Mouse (Mus musculus): ENCODE measurements around the gene Urah. TPM values are rescaled to one million over a fixed set of nuclear protein-coding genes. Genes with fewer than 3 reads are reported as not detected.

Urah gene
- polyA plus RNA-seq (2017; shearing (Covaris generic)): not detected

DNA sequence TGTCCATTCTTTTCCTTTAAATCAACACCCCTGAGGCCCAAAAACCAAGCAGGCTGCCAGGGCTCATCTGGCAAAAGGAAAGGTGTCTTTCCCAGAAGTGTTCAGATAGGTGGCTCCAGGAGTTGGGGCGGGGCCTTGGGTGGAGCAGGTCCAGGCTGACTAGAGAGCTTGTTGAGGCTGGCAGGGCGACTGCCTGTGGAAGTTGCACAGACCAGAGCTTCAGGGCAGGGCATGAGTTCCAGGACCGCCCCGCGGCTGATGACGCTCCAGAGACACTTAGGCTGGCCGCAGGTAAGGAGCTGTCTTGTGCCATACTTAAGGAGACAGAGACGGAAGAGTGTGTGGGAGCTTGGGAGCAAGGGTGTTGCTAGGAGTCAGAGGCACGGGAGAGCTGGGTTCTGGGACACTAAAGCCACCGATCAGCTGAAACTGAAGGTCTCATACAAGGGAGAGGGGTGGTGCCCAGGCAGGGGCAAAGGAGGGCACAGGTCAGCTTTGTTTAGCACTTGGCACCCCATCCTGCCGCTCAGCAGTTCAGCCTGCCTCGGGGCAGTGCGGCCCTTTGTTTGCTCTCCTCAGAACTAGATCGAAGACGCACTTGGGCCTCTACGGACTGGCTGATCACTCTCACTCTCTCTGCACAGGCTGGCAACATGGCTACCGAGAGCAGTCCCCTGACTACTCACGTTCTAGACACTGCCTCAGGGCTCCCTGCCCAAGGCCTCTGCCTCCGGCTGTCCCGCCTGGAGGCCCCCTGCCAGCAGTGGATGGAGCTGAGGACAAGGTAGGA, at the start of gene Urah:
TSS of gene Urah (plus strand) at position 51 of the 790 bp plus-strand sequence.
- ATAC-seq: no peak

DNA sequence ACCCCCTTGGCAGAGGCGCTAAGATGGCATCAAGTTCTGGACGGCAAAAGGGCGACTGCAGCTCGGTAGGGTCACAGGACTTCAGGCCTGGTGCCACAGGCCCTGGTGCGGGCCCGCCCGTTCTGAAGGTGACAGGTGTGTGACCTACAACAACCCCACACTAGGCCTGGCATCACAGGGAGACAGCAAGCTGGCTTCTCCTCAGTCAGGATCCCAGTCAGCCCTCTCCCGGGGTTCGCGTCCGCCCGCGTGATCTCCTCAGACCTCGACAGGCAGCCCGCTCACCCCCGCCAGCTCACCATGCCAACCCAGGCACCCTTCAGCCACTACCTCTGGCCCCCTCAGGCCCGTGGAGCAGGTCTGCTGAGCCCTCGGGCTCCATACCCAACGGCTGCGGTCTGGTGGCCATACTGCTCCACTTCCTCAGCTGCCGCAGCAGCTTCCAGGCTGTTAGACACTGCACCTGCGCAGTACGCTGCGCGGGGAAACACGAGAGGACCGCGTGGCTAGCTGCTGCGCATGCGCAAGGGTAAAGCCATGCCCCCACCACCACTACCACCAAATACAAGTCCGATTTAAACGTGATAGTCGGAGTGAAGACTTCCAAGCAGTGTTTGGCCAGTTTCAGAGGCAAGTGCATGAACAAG, 47.3 kb upstream of the Urah start, which contains the start of gene Syce1:
TSS of gene Syce1 (minus strand) at position 447 of the 647 bp plus-strand sequence.
- ATAC-seq: no peak

DNA sequence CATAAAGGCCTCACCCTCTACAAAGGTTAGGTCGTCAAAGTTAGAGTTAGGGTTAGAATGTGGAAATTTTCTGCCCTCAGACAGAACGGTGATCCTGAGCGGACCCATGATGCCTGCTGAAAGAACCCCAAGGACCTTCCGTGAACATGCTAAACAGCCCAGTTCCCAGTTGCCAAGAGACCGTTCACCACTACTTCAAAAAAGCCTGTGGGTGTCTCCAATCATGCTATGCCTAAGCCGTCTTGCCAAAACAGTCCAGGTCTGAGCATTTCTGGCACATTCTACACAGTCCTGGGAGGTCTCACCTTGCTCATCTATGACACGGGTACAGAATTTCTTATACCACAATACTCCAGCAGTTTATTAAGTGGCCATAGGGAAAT, 46.8 kb upstream of the Urah start:
- no peak for ATAC-seq

DNA sequence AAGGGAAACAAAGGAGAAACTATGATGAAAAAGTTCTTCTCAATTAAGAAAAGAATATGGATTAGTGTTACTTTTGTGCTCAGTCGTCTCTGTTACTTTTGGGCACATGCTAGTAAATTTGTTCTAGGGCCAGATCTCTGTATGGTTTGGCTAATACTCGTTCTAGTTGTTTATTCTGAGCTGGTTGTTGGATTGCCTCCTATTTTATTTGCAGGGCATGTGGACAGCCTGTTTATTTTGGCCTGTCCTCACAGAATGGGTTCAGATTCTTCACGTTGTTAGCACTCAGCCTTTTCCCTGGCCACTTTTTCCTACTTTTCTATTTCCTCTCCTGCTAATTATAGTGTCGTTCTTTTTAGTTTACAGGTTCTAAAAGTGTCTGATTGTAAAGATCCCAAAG, 41.3 kb upstream of the Urah start:
- ATAC-seq: no peak

DNA sequence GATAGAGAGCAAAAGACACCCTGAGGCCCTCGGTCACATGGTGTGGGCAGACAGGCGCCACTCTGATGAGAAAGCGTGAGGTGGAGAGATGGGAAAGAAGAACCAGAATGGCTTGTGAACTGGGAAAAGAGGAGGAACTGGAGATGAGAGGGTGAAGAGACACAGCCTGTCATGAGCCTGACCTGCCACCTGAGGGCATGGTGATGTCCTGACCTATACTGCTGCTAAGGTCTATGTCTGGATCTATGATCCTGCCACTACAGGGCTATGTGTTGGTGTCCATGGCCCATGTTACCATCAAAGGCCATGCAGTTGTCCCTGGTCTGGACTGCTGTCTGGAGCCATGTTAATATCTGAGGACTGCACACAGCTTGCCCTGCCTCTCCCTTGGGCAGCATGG, 37.2 kb upstream of the Urah start:
- no peak for ATAC-seq

DNA sequence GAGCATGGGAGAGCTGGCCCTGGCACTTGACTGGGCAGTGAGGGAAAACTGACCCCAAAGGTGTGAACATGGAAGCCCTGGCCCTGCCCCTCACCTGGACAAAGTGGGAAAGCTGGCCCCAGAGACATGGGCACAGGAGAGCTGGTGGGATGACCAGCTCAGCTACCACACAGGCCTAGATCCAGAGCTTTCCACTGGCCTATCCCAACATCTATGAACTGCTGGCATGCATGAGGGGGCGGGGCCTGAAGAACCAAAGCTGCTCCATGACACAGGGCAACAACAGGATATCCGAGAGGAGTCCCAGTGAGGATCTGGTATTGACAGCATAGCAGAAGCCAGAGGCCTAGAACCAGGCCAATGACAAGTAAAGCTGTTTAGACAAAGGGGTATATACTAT, 36.6 kb upstream of the Urah start:
- no peak for ATAC-seq

DNA sequence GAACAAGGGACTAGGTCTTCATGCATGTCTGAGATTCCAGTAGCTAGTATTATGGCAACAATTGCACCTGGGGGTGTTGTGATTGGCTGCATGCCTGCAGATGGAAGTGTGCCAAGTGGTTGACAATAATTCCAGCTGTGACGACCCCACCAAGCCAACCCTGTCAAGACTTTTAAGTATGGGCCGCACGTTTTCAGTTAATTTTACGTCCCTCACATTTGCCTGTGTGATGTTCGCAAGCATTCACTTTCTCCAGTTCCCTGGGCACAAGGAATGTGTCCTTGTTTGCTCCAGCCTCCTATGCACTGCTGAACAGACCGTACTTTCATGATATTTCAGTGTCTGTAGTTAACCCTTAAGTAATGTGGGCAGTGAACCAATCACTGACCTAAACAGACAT, 32.2 kb upstream of the Urah start:
- no peak for ATAC-seq

DNA sequence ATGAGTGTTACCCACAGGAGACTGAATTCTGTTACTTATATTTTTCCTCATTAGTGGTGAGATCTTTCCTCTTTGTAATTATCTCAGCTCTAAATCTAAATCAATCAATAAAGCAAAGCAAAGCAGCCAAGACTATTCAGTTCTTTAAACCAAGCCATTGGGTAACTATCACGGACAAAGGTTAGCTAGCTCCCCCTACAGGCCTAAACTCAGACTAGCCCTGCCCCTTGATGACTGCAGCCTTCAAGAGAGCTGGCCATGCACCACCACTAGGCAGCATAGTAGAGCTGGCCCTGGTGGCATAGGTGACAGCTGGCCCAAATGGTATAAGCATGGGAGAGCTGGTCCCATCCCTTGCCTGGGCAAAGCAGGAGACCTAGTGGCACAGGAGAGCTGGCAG, 29.1 kb upstream of the Urah start:
- no peak for ATAC-seq

DNA sequence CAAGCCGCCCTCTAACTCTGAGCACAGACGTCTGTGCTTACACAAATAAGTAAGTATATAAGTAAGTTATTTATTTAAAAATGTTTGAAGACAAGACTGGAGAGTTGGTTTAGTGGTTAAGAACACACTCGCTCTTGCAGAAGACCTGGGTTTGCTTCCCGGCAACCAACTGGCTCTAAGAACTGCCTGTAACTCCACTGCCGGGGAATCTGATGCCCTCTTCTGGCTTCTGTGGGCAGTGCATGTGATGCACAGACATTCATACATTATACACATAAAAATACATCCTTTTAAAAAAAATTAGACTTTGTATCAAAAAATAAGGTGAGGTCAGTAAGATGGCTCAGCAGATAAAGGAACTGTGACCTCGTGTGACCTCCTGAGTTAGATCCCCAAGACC, 24.3 kb upstream of the Urah start:
- no peak for ATAC-seq

DNA sequence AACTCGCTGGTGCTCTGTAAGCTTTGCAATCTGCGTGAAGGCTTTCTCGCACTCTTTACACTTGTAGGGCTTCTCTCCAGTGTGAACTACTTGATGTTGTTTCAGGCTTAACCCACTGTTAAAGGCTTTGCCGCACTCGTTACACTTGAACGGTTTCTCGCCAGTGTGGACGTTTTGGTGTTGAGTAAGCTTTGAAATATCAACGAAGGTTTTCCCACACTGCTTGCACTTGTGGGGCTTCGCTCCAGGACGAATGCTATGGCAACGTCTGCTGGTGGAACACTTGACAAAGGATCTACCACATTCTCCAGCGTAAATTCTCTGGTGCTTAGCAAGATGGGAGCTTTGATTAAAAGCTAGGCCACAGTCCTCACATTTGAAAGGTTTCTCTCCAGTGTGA, 23.1 kb upstream of the Urah start:
- no peak for ATAC-seq

DNA sequence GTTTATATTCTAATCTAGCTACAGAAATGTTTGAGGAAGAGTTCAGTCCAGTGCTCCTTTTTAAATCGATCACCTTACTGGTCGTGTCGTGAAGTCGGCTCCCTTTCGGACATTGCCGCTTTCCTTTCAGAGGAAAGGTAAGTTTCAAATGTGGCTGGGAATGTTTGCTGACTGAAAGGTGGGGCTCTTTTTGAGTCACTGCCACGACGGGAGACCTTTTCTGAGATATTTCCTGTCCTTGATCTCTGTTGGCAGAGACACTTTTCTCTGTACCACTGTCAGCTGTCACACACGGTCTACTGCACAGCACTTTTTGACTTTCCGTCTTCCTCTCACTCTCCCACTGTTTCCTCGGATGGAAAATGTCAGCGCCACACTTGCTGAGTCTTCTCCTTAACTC, 22.0 kb upstream of the Urah start:
- ATAC-seq: no peak

DNA sequence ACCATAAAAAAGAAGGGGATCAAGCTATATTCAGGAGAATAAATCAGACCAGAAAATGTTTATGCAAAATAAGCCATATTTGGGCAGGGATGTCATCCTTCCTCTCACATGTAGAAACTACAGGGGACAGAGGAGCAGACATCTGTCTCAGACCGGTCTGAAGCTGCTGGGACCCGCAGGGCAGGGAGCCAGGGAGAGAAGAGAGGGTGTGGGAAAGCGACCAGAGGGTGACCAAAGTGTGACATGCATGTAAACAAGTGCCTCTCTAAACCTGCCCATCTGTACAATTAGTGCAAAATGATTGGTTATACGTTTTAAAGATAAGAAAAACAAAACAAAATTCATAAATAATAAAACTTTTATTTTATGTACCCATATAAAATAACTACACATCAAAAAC, 14.6 kb upstream of the Urah start:
- no peak for ATAC-seq

DNA sequence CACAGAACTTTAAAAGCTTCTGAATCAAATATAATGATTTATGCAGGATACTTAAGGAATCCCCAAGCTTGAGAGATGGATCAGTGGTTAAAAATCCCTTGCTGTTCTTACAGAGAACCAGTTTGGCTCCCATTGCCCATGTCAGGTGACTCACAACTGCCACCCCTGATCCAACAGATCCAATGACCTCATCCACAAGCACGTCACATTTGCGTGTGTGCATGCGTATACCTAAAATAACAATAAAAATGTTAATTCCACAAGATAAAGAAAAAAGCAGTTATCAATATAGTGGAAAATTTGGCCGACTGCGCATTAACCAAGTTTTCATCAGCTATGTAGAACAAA, 13.5 kb upstream of the Urah start:
- no peak for ATAC-seq

DNA sequence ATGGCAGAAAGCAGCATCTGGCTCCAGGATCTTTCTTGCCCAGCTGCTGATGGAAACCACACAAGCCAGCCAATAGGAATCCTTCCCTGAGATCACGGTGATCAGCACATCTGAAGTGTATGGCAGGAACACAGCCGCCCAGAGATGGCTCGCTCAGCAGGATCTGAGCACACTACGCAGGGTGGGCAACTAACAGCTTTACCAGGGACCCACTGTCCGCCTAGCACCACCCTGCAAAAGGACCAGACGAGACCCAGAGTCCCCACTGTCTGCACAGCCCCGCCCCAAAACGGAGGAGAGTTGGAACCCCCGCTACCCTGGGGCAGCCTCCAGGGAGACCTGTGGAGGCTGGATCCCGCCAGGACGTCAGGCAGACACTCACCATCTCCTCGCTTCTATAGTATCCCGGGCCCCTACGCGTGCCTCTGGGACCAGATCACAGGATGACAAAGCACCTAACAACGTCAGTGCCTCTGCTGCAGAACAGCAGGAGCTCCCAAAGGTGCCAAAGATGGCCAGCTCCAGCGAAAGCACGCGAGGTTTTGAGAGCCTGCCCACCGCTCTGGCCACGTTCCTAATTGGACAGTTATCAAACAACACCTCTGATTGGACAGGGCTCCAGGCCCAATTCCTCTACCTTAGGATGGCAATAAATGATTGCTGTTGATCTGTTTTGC, 13.0 kb upstream of the Urah start, which contains the start of gene Zfp941:
TSS of gene Zfp941 (minus strand) at position 526 of the 677 bp plus-strand sequence.
- no peak for ATAC-seq

DNA sequence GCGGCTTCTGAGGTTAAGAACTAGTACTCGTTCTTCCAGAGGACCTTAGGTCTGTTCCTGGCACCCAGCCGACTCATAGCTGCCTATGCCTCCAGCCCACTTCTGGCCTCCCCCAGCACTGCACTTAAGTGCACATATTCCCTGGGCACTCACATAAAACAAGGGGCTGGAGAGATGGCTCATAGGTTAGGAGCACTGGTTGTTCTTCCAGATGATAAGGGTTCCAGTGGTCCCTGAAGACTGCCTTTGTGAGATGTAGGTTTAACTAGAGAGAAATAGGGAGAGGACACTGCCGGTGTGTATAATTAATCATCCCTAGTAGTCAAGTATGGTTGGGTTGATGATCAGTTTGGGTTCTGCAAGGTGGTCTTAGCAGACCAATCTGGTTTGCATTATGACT, 12.1 kb upstream of the Urah start:
- no peak for ATAC-seq

DNA sequence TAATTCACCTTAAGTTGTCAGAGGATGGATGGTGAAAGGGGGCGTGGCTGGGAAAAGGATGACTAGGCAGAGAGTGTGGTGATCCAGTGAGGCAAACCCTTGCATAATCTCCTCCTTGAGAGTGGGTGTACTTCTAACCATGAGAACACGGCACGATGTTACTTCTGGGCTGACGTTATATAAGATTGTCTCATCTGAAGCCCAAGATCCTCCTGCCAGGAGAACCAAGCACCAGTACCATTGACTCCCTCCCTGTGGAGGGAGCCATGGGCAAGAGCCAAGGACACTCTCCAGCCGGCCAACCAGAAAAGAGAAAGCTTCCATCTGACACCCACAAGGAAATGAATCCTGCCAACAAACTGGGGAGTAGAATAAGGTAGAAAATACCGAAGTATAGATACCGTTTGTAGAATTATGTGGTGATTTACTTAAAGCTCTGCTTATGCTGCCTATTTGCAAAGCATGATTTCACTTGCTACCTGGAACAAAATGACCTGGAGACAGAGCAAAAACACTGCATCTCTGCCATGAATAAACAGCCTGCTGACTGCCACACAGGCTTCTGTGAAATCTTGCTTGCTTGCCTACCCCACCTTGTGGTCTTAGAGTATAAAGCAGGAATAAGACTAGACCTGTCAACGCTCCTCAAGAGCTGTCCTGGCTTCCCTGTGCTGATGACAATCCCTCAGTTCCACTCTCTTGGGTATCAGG, 6.5 kb upstream of the Urah start:
- no peak for ATAC-seq

DNA sequence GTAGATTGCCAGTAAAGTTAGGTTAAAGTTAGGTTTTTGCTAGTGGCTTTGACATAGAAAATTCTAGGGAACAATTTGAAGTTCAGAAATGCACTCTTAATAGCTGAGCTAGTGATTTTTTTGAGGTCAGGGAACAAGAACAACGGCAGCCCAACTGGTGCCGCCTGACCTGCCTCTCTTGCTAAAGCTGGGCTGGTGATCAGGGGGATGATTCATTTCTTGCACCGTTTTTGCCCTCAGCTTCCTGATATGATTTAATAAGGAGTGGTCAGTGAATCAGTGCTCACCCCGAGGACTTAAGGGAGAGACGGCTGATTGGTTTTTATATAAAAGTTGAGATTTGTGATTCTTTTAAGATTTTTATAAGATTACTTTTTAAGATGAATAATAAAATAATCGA, 3.4 kb upstream of the Urah start:
- no peak for ATAC-seq

DNA sequence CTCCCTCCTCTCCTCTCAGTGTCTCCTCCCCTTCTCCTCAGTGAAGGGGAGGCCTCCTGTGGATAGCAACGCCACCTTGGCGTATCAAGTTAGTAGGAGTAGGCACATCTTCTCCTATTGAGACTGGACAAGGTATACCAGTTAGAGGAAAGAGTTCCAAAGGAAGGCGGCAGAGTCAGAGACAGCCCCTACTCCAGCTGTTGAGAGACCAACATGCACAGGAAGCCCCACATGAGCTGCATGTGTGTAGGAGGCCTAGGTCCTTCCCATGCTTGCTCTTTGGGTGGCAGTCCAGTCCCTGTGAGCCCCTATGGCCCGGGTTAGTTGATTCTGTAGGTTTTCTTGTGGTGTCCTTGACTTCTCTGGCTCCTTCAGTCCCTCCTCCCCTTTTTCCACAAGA, 1.5 kb upstream of the Urah start:
- no peak for ATAC-seq

DNA sequence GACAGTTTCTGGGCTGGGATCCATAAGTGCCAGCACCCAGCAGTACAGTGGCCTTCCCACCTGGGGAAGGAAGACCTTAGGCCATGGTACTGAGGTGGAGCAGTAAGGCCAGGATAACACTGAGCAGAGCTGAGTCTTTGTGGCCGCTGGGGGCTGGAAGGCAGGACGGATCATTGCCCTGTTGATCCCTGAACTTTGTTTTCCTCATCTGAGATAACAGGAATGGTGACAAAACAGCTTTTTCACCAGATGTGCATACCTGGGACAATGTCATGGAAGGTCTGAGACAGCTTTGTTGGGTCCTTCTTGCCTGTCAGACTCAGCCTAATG, 905 bp downstream of the Urah start:
- ATAC-seq: no peak

DNA sequence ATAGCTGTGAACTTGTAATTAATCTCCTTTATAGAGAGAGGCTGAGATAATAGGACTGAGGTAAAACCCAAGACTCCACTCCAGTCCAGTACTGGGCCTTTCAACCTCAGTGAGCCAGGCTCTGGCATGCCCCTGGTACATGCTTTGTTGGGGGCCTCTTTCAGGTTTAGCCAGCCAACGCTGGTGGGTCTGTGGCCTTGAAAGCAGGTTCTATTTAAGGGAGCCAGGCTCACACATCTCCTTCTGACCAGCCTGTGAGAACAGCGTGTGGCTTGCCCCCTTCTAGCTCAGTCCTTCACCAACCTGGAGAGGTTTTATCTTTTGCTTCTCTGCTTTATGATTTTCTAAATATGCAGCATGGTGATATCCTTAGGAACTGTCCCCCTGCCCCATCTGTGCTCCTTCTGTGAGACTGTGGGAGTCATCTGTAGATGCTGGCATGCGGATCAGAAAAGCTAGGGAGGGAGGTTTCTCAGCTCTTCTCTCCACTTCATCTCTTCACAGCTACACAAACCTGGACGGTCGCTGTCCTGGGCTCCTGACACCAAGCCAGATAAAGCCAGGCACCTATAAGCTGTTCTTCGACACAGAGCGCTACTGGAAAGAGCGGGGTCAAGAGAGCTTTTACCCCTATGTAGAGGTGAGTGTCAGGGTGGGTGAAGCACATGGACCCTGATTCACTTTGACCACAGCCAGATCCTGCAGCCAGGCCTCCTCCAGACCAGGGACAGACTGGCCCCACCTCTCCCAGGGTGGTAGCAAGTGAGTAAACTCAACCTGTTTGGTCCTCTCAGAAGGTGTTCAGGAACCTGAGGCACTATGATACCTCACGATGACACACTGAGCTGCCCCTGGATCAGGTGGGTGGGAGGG, 1.7 kb downstream of the Urah start:
- ATAC-seq: no peak

DNA sequence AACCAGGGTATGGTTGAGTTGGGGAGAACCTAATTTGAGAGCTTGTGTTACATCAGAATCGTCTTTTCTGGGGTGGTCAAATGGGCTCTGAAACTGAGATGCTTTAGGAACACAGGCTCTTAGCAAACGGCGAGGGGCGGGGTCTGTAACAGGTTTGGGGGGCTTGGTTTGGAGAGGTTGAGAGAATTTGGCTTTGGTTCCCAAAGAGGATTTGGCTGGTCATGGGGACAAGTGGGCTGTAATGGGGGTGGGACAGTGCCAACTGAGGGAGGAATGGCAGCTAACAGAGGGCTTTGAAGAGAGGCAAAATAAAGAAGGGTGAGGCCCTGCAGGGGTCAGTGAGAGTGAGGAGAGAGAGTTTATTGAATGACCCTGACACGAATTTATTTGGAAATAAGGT, 4.7 kb downstream of the Urah start:
- no peak for ATAC-seq
